In the genomic region with DNA sequence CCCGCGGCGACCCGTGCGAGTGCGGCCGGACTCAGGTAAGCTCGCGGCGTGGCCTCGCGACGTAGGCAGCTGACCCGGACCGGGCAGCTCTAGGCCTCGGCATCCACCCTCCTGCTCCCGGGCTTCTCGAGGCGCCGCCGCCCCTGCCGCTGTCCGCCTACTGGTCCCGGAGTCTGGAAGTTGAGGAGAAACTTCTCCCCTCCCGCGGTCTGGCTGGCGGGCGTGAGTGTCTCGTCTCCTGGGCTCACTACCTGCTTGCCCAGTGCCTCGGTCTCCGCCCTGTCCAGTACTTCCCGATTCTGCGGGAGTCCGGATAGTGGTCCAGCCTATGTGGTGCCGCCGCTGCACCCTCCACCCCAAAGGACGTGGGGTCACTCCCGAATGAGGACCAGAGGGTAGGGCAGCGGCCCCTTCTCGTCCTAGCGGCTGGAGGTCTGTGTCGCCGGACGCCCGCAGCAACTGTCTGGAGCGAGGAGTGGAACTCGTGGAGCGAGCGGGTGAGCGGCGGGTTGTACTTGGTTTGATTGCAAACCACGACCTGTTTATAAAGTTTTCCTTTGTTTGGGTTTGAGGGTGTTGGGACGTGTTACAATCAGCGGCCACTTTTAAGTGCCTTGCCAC, we compare ENCODE assay signal across 8 mouse cellular contexts. TPM values are rescaled to one million over a fixed set of nuclear protein-coding genes. Genes with fewer than 3 reads are reported as not detected.
A peak's percentile ranks its signal among the peaks of the same experiment; 100 is the strongest.
DNase-seq lines count a peak whose midpoint lies in the region; ATAC-seq and TF ChIP-seq lines count a peak whose summit lies in the region.

No protein-coding gene starts in this region.

- DNase-seq in kidney, adult 11 months = no peak
- no peak for DNase-seq in Patski (ENCODE audit: low read depth, low spot score)
- peak; percentile 70 for DNase-seq in neural tube, embryonic 11.5 days (ENCODE audit: low spot score)
- DNase-seq in cerebellum, postnatal 10 days = no peak

- no peak for TF ChIP-seq POLR2A in embryonic fibroblast, embryonic 13.5 days (IDR thresholded peaks at IDR 0.05; ENCODE audit: low read depth, low read length)

- H3K4me1 ChIP-seq in kidney, embryonic 15.5 days = peaks cover 20% of the 10 kb centered on the region
- no peaks in the 10 kb centered on the region for H3K4me1 ChIP-seq in embryonic fibroblast, embryonic 13.5 days (ENCODE audit: control insufficient read depth, insufficient read depth, low read length)
- peaks cover 23% of the 10 kb centered on the region for H3K4me1 ChIP-seq in hindbrain, embryonic 13.5 days (replicated peaks)
- H3K4me1 ChIP-seq in liver, embryonic 15.5 days (replicated peaks) = peaks cover 9% of the 10 kb centered on the region
- no peaks in the 10 kb centered on the region for H3K4me1 ChIP-seq in neural tube, embryonic 11.5 days (ENCODE audit: control insufficient read depth, insufficient read depth, low read length)

- POLR2A ChIA-PET in Patski (lab: Charles Lee) = interaction anchor here (1.2 kb wide), 2 partner anchors 10 to 12 kb away, joined by 3 read pairs; no protein-coding TSS in a partner anchor

- H3K27me3 ChIP-seq in kidney, embryonic 15.5 days = no peaks in the 10 kb centered on the region
- no peaks in the 10 kb centered on the region for H3K27me3 ChIP-seq in Patski
- no peaks in the 10 kb centered on the region for H3K27me3 ChIP-seq in hindbrain, embryonic 13.5 days
- H3K27me3 ChIP-seq in liver, embryonic 15.5 days = peaks cover 43% of the 10 kb centered on the region
- H3K27me3 ChIP-seq in neural tube, embryonic 11.5 days (ENCODE audit: control insufficient read depth, insufficient read depth, low read length) = no peaks in the 10 kb centered on the region

- H3K9me3 ChIP-seq in kidney, embryonic 15.5 days (replicated peaks) = no peaks in the 10 kb centered on the region
- no peaks in the 10 kb centered on the region for H3K9me3 ChIP-seq in hindbrain, embryonic 13.5 days
- H3K9me3 ChIP-seq in liver, embryonic 15.5 days (replicated peaks) = no peaks in the 10 kb centered on the region
- H3K9me3 ChIP-seq in neural tube, embryonic 11.5 days (ENCODE audit: control insufficient read depth, low read length) = no peaks in the 10 kb centered on the region

- in situ Hi-C loops in Patski (cut with MboI; ENCODE audit: low pct_unique_long_range_greater_than_20kb) = no loop called here

- peak overlapping the region; percentile 95 for H3K27ac ChIP-seq in kidney, embryonic 15.5 days
- no peak overlapping the region for H3K27ac ChIP-seq in embryonic fibroblast, embryonic 13.5 days (ENCODE audit: insufficient read depth, low read length)
- peak overlapping the region; percentile 94 for H3K27ac ChIP-seq in hindbrain, embryonic 13.5 days
- H3K27ac ChIP-seq in liver, embryonic 15.5 days (replicated peaks) = peak overlapping the region; percentile 74
- H3K27ac ChIP-seq in neural tube, embryonic 11.5 days (ENCODE audit: low read depth, low read length) = peak overlapping the region; percentile 80

- no peak for TF ChIP-seq CTCF in Patski (IDR thresholded peaks at IDR 0.05)
- no peak for TF ChIP-seq CTCF in embryonic fibroblast, embryonic 13.5 days (IDR thresholded peaks at IDR 0.05; ENCODE audit: borderline replicate concordance, insufficient read depth, low read length)

- CTCF ChIA-PET in Patski (lab: Charles Lee) = interaction anchor here (0.7 kb wide), 1 partner anchor 11 kb away, joined by 3 read pairs; no protein-coding TSS in a partner anchor

- peak overlapping the region; percentile 97 for H3K4me3 ChIP-seq in kidney, embryonic 15.5 days (replicated peaks)
- peak overlapping the region; percentile 76 for H3K4me3 ChIP-seq in embryonic fibroblast, embryonic 13.5 days (ENCODE audit: insufficient read depth, low read length)
- peak overlapping the region; percentile 90 for H3K4me3 ChIP-seq in hindbrain, embryonic 13.5 days
- peak overlapping the region; percentile 68 for H3K4me3 ChIP-seq in liver, embryonic 15.5 days (replicated peaks)
- peak overlapping the region; percentile 64 for H3K4me3 ChIP-seq in neural tube, embryonic 11.5 days (ENCODE audit: low read depth, low read length)

- H3K36me3 ChIP-seq in kidney, embryonic 15.5 days = no peaks in the 10 kb centered on the region
- H3K36me3 ChIP-seq in hindbrain, embryonic 13.5 days = no peaks in the 10 kb centered on the region
- no peaks in the 10 kb centered on the region for H3K36me3 ChIP-seq in liver, embryonic 15.5 days (replicated peaks)
- H3K36me3 ChIP-seq in neural tube, embryonic 11.5 days (ENCODE audit: control insufficient read depth, insufficient read depth, low read length) = no peaks in the 10 kb centered on the region

- H3K9ac ChIP-seq in kidney, embryonic 15.5 days = peak overlapping the region; percentile 92
- peak overlapping the region; percentile 91 for H3K9ac ChIP-seq in hindbrain, embryonic 13.5 days
- peak overlapping the region; percentile 58 for H3K9ac ChIP-seq in liver, embryonic 15.5 days
- peak overlapping the region; percentile 78 for H3K9ac ChIP-seq in neural tube, embryonic 11.5 days (ENCODE audit: low read length)

- peak overlapping the region; percentile 66 for H3K4me2 ChIP-seq in kidney, embryonic 15.5 days
- H3K4me2 ChIP-seq in hindbrain, embryonic 13.5 days = peak overlapping the region; percentile 92
- peak overlapping the region; percentile 85 for H3K4me2 ChIP-seq in liver, embryonic 15.5 days
- H3K4me2 ChIP-seq in neural tube, embryonic 11.5 days (ENCODE audit: low read depth) = peak overlapping the region; percentile 53

- ATAC-seq in kidney, embryonic 15.5 days (replicated peaks; ENCODE audit: low FRiP score) = peak; percentile 81
- peak; percentile 54 for ATAC-seq in Patski
- peak; percentile 79 for ATAC-seq in hindbrain, embryonic 13.5 days (ENCODE audit: low FRiP score)
- peak; percentile 66; the same call in 1 of the 2 replicates for ATAC-seq in liver, embryonic 15.5 days (ENCODE audit: insufficient read depth)
- ATAC-seq in neural tube, embryonic 11.5 days (ENCODE audit: insufficient read depth, low FRiP score, low TSS enrichment) = peak; percentile 76

- 0% methylated on average over 53 of the region's 54 CpGs for WGBS in kidney, embryonic 15.5 days
- under 1% methylated on average over 52 of the region's 54 CpGs for WGBS in hindbrain, embryonic 13.5 days
- under 1% methylated on average over 54 of the region's 54 CpGs for WGBS in liver, embryonic 15.5 days (ENCODE audit: insufficient replicate concordance)
- under 1% methylated on average over 53 of the region's 54 CpGs for WGBS in neural tube, embryonic 11.5 days

RNA-seq across cellular contexts. Expression of a gene that starts 0.5 kb away (rescaled TPM):
- 37.8 and 39.1 TPM in 2 replicates for polyA plus RNA-seq in kidney, embryonic 15.5 days (2015; fragmentation: Nextera tagmentation; extraction: Ambion mirVana)
- 39.3 TPM for polyA plus RNA-seq in Patski (2021)
- polyA plus RNA-seq in embryonic fibroblast, embryonic 13.5 days (2011; ENCODE audit: insufficient read length, low read depth, missing spikeins) = 26.4 and 33.0 TPM in 2 replicates
- 21.8 and 22.6 TPM in 2 replicates for polyA plus RNA-seq in hindbrain, embryonic 13.5 days (2015; fragmentation: Nextera tagmentation; extraction: Ambion mirVana)
- polyA plus RNA-seq in liver, embryonic 15.5 days (2015; fragmentation: Nextera tagmentation; extraction: Ambion mirVana) = 4.8 and 5.0 TPM in 2 replicates
- polyA plus RNA-seq in neural tube, embryonic 11.5 days (2014; fragmentation: Nextera tagmentation; extraction: Ambion mirVana) = 31.6 and 32.8 TPM in 2 replicates
